Mouse (Mus musculus) Muller cell, postnatal 12 days (primary cell): Measurements from ENCODE around the gene Hadha.
A peak's percentile ranks its signal among the peaks of the same experiment; 100 is the strongest.

ENCODE experiments used
- DNase-seq: peaks from one replicate; pipeline ENCODE4 v3.0.0-alpha.2; 2015; ENCODE audit errors: inconsistent ontology term

The Hadha gene

GRCm38 (mm10) chr5:30154013-30154412 lies 949 bp downstream of the Hadha start:
- DNase-seq = peak; percentile 26

- no peak for DNase-seq
Measured at GRCm38 (mm10) chr5:30153222-30153621, 1.7 kb downstream of the Hadha start.

GRCm38 (mm10) chr5:30152413-30152812 lies 2.5 kb downstream of the Hadha start:
- no peak for DNase-seq

GRCm38 (mm10) chr5:30152007-30152406 lies 3.0 kb downstream of the Hadha start:
- DNase-seq = no peak

- no peak for DNase-seq
Measured at GRCm38 (mm10) chr5:30148133-30148920, 6.6 kb downstream of the Hadha start.

- peak; percentile 59 for DNase-seq
Measured at GRCm38 (mm10) chr5:30146526-30146925, 8.4 kb downstream of the Hadha start.

- no peak for DNase-seq
Measured at GRCm38 (mm10) chr5:30138193-30138592, 16.8 kb downstream of the Hadha start.

- DNase-seq = no peak
Measured at GRCm38 (mm10) chr5:30137271-30137670, 17.7 kb downstream of the Hadha start.

- no peak for DNase-seq
Measured at GRCm38 (mm10) chr5:30135711-30136231, 19.2 kb downstream of the Hadha start.

- no peak for DNase-seq
Measured at GRCm38 (mm10) chr5:30132173-30132572, 22.8 kb downstream of the Hadha start.

- DNase-seq = no peak
Measured at GRCm38 (mm10) chr5:30131246-30131645, 23.7 kb downstream of the Hadha start.

- no peak for DNase-seq
Measured at GRCm38 (mm10) chr5:30128680-30129079, 26.3 kb downstream of the Hadha start.

- DNase-seq = no peak
Measured at GRCm38 (mm10) chr5:30127921-30128597, 26.9 kb downstream of the Hadha start.

- DNase-seq = no peak
Measured at GRCm38 (mm10) chr5:30126756-30127155, 28.2 kb downstream of the Hadha start.

- peak; percentile 16 for DNase-seq
Measured at GRCm38 (mm10) chr5:30125587-30125986, 29.4 kb downstream of the Hadha start.

- DNase-seq = no peak
Measured at GRCm38 (mm10) chr5:30122481-30122880, 32.5 kb downstream of the Hadha start.

- DNase-seq = no peak
Measured at GRCm38 (mm10) chr5:30120106-30120505, 34.9 kb downstream of the Hadha start.

GRCm38 (mm10) chr5:30119163-30119562 lies 35.8 kb downstream of the Hadha start:
- DNase-seq = no peak

GRCm38 (mm10) chr5:30118018-30118417 lies 36.9 kb downstream of the Hadha start:
- no peak for DNase-seq

- DNase-seq = no peak
Measured at GRCm38 (mm10) chr5:30115718-30116117, 39.2 kb downstream of the Hadha start.

GRCm38 (mm10) chr5:30114761-30115140 lies 40.2 kb downstream of the Hadha start:
- DNase-seq = no peak

GRCm38 (mm10) chr5:30113881-30114760 lies 40.8 kb downstream of the Hadha start:
- peak; percentile 78 for DNase-seq
